Mouse (Mus musculus): ENCODE results near the gene Dync2h1.
"Not testable (repeated sequence)": the region's sequence is repeated elsewhere in the genome, so short reads cannot be mapped to it uniquely, and the experiment has no call there.

Gene Dync2h1

DNA sequence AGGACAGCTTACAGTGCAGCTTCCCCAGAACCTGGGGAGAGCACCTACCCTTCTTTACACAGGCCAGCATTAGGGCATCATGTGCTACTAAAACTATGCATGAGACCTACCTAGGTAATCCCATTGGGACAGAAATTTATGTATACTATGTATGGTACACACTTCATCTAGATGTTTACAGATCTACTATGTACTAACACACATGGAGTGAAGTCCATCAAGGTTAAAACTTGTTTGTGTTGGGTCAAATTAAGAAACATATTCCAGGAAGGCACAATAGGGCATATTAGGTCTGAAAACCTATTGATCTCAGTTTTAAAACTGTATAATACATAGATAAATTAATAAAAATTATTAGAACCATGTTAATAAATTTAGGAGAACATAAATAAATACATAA lies 168.6 kb downstream of the Dync2h1 start:
- DNase-seq (ENCODE audit: low spot score): no peak

DNA sequence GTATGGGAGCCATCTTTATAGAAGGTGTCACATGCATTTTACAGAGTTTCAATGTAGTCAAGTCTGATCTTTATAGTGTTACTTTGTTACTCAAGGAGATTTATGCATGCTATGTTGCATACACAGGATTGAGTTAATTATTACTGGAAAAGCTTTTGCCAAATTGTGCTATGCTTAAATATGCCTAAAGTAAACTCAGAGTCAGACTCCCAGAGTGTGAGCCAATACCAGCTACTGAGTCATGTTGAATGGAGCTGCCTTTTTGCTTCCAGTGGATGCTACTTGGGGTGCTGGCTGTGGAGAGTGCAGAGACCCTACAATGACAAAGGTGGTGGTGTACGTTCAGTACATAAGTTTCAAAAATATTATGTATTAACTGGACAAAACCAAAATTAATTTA lies 169.5 kb downstream of the Dync2h1 start:
- DNase-seq (ENCODE audit: low spot score): no peak

DNA sequence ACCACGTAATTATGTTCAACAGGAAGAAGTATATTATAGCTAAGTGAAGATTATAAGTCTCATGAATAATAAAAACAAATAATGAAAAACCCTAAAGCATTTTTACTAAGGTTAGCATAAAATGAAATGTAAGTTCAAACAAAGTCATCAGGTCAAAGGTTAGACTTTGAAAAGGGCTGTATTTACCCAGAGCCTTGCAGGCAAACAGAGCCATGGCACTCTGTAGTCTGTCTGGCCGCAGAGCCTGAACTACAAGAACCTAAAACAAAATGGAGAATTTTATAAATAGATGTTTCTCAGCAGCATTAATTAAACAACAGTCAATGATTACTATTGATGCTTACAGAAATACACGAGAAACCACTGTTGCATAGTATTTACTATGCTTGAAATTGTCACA lies 174.5 kb downstream of the Dync2h1 start:
- no peak for DNase-seq (ENCODE audit: low spot score)

DNA sequence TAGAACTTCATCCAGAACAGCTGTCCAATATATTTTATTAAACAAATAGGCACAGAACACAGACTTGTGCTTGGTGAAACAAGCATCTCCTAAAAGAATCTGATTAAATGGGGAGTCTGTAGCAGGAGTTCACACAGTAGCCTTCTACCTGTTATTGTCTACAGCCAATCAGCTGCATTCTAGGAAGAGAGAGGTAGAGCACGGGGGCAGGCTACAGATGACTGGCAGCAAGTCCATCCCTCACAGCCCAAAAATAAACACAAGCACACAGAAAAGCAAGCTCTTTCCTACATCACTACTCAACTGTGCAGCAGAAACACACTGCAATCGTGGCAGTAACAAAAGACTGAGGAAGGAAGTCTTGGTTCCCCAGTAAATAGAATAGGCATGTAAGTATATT lies 189.4 kb downstream of the Dync2h1 start:
- DNase-seq (ENCODE audit: low spot score): no peak

DNA sequence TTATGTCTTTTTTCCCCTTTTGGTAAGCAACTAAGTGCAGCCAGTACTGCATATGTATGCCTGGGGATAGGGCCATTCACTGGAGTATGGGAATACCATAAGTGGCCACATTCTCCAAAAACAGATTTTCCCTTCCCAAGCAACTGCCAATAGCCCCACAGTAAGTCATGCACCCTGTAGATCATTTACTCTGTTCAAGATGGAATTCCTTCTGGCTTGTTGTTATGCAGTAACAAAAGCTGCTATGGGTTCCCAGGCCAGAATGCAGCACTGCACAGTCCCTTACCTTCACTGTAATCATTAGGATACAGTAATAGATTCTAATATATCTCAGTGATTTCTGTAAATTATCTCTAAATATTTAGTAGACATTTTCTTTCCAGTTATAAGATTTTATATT lies 190.0 kb downstream of the Dync2h1 start:
- DNase-seq (ENCODE audit: low spot score): no peak

DNA sequence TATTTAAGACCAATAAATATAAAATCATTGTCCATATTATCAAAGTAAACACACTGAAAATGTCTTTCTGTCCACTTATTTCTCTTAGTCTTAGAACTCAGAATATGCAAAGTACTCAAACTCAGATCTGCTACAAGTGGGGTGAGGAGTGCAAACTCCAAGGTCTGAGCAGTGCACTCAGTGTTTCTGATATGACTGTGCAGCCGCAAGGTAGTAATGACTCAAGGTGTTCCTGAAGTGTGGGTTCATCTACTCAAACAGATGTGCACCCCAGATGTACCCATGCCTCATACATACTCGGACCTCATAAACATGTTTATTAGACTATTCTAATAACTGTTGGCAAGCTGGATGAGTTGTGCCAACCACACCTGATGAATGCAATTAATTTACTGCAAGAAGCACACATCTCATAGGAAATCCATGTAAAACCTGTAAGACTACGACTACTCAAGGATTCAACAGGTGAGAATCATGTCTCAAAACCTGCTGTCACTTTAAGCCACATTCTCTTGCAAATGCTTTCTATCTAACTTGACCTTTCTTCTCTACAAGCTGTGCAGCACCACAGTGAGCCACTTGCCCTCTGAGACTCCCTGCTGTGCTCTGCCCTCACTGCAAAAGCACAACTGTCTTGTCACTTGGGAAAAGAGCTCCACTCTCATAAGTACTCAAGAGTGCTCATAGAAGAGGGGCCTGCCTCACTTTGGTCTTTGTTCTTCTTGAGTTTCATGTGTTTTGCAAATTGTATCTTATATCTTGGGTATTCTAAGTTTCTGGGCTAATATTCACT lies 195.2 kb downstream of the Dync2h1 start:
- DNase-seq (ENCODE audit: low spot score): no peak

DNA sequence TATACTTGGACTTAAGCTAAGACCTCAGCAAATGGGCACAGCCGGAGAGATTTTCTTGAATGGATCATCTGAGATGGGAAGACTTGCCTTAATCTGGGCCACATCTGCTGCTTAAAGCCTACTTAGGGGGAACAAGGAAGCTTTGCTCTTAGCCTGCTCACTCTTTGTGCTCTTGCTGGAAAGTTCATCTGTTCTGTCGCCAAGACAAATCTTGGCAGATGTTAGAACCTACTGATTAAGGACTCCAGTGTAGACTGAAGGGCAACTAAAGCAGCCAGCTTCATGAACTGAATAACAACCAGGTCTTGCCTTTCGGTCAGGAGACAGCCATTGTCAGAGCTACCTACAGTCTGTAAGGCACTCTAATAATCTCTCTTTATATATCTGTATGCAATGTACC lies 198.1 kb downstream of the Dync2h1 start:
- peak; percentile 7 for DNase-seq (ENCODE audit: low spot score)

DNA sequence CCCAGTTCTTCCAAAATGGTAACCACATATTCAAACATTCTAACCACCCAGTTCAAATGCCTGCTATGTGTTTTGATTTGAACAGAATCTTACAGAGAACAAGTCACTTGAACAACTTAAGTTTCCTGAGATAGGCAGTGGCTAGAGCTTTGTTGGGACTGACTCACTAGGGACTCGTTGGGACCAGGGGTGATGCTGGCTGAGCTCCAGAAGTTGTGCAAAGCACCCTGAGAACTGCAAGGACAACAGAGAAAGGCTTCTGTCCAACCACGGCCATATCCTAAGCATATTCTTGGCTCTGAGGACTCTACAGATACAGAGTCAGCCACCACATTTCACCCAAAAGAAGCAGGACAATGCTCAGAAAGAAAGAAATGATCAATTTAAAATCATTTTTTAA lies 215.1 kb downstream of the Dync2h1 start:
- DNase-seq (ENCODE audit: low spot score): no peak

DNA sequence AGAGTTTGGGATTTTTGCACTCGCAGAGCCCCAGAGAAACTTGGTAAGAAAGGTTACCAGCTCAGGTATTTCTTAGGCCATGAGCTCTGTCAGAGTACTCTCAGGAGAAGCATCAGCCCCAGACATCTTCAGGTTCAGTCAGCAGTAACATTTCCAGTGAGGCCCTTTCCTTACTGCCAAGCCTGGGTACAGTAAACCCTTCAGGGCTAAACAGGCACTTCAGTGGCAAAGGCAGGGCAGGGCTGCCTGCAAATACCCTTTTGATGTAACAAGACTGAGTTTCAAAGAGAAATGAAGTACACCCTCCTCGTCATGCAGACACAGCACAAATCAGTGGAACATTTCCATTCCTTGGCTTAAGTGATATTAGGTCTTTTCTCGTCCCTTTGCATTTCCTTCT lies 219.2 kb downstream of the Dync2h1 start:
- DNase-seq (ENCODE audit: low spot score): no peak

DNA sequence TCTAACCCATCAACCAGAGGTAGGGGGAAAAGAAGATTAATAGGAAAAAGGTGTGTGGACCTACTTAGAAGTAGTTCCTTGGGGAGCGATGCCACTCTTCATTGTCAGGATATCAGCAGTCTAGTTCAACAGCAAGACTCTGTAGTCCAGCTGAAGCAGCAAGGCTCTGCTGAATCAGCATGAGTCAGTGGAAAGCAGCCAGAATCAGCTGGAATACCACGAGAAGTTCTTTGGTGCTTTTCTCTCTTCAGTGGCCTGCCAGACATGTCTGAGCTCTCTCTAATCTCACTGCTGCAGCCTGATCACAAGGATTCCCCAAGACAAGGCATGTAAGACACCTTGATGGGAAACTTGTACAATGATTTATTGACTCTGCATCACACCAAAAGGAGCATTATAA lies 225.9 kb downstream of the Dync2h1 start:
- DNase-seq (ENCODE audit: low spot score): no peak

DNA sequence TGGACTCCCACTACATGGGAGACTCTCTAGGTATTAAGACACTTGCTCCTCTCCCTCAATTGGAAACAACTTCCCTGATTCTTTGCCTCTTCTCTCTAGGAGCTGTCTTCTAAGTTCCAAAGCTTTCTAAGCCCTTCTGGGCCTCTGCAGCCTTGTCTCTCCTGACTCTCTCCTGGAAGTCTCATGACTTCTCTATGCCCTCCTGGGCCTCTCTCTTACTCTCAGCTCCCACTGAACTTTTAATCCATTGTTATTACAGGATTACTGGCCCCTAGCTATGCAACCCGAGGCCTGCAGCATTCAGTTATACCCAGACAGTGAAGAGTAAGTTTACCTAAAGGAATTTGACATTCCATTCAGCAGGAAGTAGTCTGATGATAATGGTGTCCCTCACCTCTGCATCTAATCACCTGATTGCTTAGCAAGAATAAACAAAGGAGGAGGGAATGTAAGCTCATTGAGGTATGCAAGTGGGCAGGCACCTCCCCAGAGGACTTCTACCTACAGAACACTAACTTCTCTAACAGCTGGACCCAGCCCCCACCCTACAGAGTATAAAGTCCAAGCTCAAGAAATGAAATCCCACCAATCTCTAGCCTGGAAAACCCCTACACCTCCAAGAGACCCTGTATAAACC lies 256.7 kb downstream of the Dync2h1 start:
- no peak for DNase-seq (ENCODE audit: low spot score)

DNA sequence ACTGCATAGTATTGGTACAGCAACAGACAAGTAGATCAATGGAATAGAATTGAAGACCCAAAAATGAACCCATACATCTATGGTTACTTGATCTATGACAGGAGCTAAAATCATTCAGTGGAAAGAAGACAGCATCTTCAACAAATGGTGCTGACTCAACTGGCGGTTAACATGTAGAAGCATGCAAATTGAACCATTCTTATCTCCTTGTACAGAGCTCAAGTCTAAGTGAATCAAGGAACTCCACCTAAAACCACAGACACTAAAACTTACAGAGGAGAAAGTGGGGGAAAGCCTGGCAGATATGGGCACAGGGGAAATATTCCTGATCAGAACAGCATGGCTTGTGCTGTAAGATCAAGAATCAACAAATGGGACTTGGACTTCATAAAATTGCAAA lies 270.8 kb downstream of the Dync2h1 start:
- no peak for DNase-seq (ENCODE audit: low spot score)

DNA sequence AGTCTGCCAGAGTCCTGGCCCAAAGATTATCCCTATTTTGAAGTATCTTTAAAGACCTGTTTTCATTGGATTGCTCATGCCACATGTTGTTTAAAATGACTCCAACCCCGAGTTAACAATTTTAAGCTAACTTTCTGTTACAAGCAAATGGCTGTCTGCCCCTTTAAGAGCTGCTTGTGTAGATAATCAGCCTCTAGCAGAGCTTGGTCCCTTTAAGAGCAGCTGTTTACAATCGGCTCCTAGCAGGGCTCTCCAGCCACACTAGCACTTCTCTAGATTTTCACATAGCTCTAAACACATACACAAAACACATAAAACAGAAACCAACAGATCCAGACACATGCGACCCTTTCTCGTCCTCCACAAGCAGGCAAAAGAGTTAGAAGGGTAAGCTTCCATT lies 273.7 kb downstream of the Dync2h1 start:
- DNase-seq (ENCODE audit: low spot score): not testable (repeated sequence)

DNA sequence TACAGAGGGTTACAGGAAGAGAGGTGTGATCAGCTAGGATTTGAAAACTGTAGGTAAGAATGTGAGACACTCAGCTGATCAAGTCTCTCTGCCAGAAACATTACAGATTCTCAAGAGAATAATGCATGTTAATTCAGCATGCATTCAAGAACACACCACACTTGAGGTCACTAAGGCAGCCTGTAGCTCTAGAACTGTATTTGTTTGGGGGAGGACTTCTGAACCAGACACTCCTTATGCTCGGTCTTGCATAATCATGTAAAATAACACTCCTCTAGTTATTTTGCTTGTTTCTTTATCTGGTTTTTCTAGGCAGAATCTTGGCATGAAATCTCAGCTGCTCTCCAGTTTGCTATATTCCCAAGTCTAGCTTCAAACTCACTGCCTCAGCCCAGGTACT lies 282.6 kb downstream of the Dync2h1 start:
- no peak for DNase-seq (ENCODE audit: low spot score)

DNA sequence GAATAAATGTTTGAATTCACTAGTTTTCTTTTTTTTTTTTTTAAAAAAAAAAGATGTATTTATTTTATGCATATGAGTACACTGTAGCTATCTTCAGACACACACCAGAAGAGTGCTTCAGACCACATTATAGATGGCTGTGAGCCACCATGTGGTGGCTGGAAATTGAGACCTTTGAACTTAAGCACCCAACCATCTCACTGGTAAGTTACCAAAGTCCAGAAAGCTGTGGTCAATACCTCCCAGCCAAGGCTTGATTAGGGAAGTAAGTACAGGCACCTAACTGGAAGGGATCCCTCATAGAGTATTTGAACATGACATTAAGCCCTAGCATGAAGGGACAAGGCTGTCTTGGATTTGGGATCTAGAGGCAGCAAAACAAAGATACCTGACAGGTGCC lies 292.9 kb downstream of the Dync2h1 start:
- DNase-seq (ENCODE audit: low spot score): no peak

DNA sequence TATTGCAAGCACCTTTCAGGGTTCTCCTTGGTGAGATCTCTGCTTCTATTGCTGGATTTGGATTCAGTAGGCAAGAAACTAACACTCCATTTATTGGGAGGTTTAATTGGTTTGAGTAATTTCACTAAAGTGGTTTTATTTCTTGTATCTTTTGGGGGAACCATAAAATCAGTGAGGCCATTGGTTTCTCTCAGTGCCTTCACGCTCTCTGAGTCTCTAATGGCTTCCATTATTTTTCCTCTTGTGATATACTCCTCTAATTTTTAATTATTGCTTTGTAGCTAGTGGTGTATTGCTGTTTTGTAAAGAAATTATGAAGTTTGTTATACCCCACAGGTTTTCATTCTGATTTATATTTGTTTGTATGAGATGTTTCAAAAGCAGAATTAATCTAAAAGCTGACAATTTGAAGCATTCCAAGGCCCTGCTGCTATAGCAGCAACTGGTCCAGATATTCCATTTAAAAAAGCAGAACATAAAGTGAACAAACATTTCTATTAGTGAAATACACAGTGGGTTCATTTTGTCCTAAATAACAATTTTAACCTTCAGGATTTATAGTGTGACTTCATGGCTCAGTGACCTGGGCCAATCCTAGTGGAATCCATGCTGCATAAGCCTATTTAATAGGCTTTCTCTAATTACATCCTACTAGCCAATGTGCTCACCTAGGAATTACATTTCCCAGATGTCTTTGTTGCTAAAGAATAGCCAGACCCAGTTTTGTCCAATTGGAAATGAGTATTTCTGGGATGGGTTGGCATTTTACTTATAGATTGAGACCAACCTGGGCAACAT lies 302.9 kb downstream of the Dync2h1 start:
- DNase-seq (ENCODE audit: low spot score): no peak
